Mouse (Mus musculus) C2C12 (cell line): Measurements from ENCODE around the gene Tmem175.

Source experiments
- CTCF ChIP-seq: IDR thresholded peaks from one replicate; pipeline ENCODE4 v1.5.1; 2011; ENCODE audit not compliant: control insufficient read depth, insufficient read depth, insufficient read length
- USF1 ChIP-seq: IDR thresholded peaks from one replicate; pipeline ENCODE4 v1.6.1; 2011; ENCODE audit warnings: low read depth, mild to moderate bottlenecking, control low read depth, moderate library complexity

DNA sequence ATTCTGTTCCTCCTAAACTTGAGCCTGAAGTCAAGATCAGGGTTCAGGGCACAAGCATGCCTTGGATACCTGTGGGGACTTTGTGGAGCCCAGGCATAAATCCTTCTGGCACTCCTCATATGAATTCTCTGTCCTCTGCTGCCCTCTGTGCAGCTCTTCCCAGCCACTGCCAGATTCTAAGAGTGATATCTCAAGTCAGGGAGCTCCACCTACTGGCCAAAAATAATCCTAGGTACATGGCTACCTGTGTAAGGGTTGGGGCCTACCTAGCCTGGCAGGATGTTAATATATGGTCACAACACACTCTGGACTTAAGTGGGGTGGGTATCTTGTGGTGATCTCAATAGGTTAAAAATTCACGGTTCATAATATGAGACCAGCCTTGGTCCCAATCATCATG is 22.3 kb downstream of the Tmem175 start:
- no peak for TF ChIP-seq CTCF
- no peak for TF ChIP-seq USF1
